Mouse (Mus musculus): ENCODE measurements at regions not wholly inside any gene's neighbourhood (a gene's known extent, or its start where the extent isn't known, plus 50 kb on each side); places are given as distances from the start of the nearest gene placed in this dataset.

GRCm38 (mm10) chr4:9005938-9006626, 767.2 kb upstream of the Car8 start:
- TF ChIP-seq CTCF (IDR thresholded peaks at IDR 0.05; ENCODE audit: low read depth) (no peak), EP300 (optimal IDR thresholded peaks at IDR 0.05) (no peak)

Data from stomach, postnatal 0 days (tissue).